ENCODE assay signal across 8 mouse cellular contexts in the genomic region with DNA sequence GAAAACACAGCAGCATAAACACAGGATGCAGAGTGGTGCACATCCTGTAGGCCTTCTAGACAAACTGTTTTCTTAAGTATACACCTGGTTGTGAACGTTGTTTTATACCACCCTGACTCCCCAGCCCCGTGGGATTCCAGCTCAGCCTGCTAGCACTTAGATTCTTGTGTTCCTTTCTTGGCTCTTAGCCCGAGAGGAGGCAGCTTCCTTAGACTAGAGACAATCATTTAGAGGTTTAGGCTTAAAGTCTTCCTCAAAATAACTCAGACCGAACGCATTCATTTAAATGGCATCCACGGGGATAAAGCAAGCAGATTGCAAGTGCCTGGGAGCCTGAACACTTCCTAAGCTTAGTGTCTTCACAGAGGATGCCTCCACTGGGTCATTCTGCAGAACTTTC. TPM values are rescaled to one million over a fixed set of nuclear protein-coding genes. Genes with fewer than 3 reads are reported as not detected.
A peak's percentile ranks its signal among the peaks of the same experiment; 100 is the strongest.
DNase-seq lines count a peak whose midpoint lies in the region; ATAC-seq and TF ChIP-seq lines count a peak whose summit lies in the region.

No protein-coding gene starts in this region.

- no peak for ATAC-seq in heart, embryonic 13.5 days (ENCODE audit: extremely low read depth, insufficient number of reproducible peaks, low FRiP score, low TSS enrichment)
- no peak for ATAC-seq in liver, embryonic 16.5 days (ENCODE audit: low read depth)
- no peak for ATAC-seq in activated CD4-positive, CD25-positive, alpha-beta regulatory T cell, adult 4 months

- peak overlapping the region; percentile 85 for H3K4me2 ChIP-seq in heart, embryonic 13.5 days
- H3K4me2 ChIP-seq in liver, embryonic 16.5 days (ENCODE audit: low read depth, low read length) = peak overlapping the region; percentile 79

- peaks cover 82% of the 10 kb centered on the region for H3K4me1 ChIP-seq in E14TG2a.4 (replicated peaks; ENCODE audit: low read depth, low read length)
- H3K4me1 ChIP-seq in heart, embryonic 13.5 days = peaks cover 84% of the 10 kb centered on the region
- peaks cover 3% of the 10 kb centered on the region; the same call in 1 of the 2 replicates for H3K4me1 ChIP-seq in liver, embryonic 16.5 days (ENCODE audit: control insufficient read depth, low read depth, low read length)

- H3K9me3 ChIP-seq in E14TG2a.4 (ENCODE audit: low read length) = no peaks in the 10 kb centered on the region
- no peaks in the 10 kb centered on the region for H3K9me3 ChIP-seq in heart, embryonic 13.5 days
- no peaks in the 10 kb centered on the region for H3K9me3 ChIP-seq in liver, embryonic 16.5 days (replicated peaks; ENCODE audit: control insufficient read depth, low read length)

- DNase-seq in heart, adult 18-20 months = peak; percentile 40 to 60
- DNase-seq in heart, postnatal 4 days = no peak
- DNase-seq in cerebellum, adult 18-20 months = no peak
- DNase-seq in left cerebral cortex, adult 18-20 months (ENCODE audit: low spot score in 2 of 2) = no peak

- H3K4me3 ChIP-seq in E14TG2a.4 (replicated peaks; ENCODE audit: low read length) = peak overlapping the region; percentile 97
- H3K4me3 ChIP-seq in heart, embryonic 13.5 days = peak overlapping the region; percentile 87
- peak overlapping the region; percentile 70 for H3K4me3 ChIP-seq in liver, embryonic 16.5 days (ENCODE audit: low read depth, low read length)

- WGBS in heart, embryonic 13.5 days = 9% methylated on average over 6 of the region's 6 CpGs
- WGBS in liver, embryonic 16.5 days (ENCODE audit: insufficient replicate concordance) = 28% methylated on average over 6 of the region's 6 CpGs

- H3K9ac ChIP-seq in heart, embryonic 13.5 days = peak overlapping the region; percentile 95
- H3K9ac ChIP-seq in liver, embryonic 16.5 days (ENCODE audit: low read depth, low read length) = no peak overlapping the region

- TF ChIP-seq CTCF in E14TG2a.4 (conservative IDR thresholded peaks at IDR 0.05; ENCODE audit: low read length) = no peak

- H3K27me3 ChIP-seq in E14TG2a.4 (ENCODE audit: insufficient read depth, low read length) = no peaks in the 10 kb centered on the region
- H3K27me3 ChIP-seq in heart, embryonic 13.5 days (replicated peaks) = no peaks in the 10 kb centered on the region
- peaks cover 31% of the 10 kb centered on the region for H3K27me3 ChIP-seq in liver, embryonic 16.5 days (ENCODE audit: control insufficient read depth, insufficient read depth, low read depth, low read length)

- peak overlapping the region; percentile 92 for H3K27ac ChIP-seq in heart, embryonic 13.5 days (replicated peaks)
- H3K27ac ChIP-seq in liver, embryonic 16.5 days (ENCODE audit: low read length) = no peak overlapping the region

- peaks cover 52% of the 10 kb centered on the region for H3K36me3 ChIP-seq in E14TG2a.4 (ENCODE audit: insufficient read depth, low read length)
- peaks cover 29% of the 10 kb centered on the region for H3K36me3 ChIP-seq in heart, embryonic 13.5 days
- no peaks in the 10 kb centered on the region; the same call in 1 of the 2 replicates for H3K36me3 ChIP-seq in liver, embryonic 16.5 days (ENCODE audit: control insufficient read depth, insufficient read depth)

RNA-seq across cellular contexts. Expression of a gene that starts 1.8 kb away (rescaled TPM):
- 1 to 10 TPM; 7.4 to 8.8 TPM for total RNA-seq in heart, adult 18-20 months (2021)
- total RNA-seq in heart, postnatal 4 days (2021) = 10 to 100 TPM; 14.1 to 15.3 TPM
- polyA plus RNA-seq in heart, embryonic 13.5 days (2015; fragmentation: Nextera tagmentation; extraction: Ambion mirVana) = 4.0 TPM in 2 replicates
- polyA plus RNA-seq in liver, embryonic 16.5 days (2015; fragmentation: Nextera tagmentation; extraction: Ambion mirVana) = 0.76 and 0.86 TPM in 2 replicates
- polyA plus RNA-seq in activated CD4-positive, CD25-positive, alpha-beta regulatory T cell, adult 4 months (2017; shearing (Covaris generic)) = 1 to 10 TPM; 3.0 to 3.8 TPM
- 100 to 1,000 TPM; 640 to 678 TPM for total RNA-seq in left cerebral cortex, adult 18-20 months (2021)

RNA-seq across cellular contexts. Expression of a gene that starts 44.6 kb away (rescaled TPM):
- 10 to 100 TPM; 22.3 to 24.2 TPM for total RNA-seq in heart, adult 18-20 months (2021)
- total RNA-seq in heart, postnatal 4 days (2021) = 10 to 100 TPM; 20.8 to 23.5 TPM
- polyA plus RNA-seq in heart, embryonic 13.5 days (2015; fragmentation: Nextera tagmentation; extraction: Ambion mirVana) = 33.4 and 33.9 TPM in 2 replicates
- polyA plus RNA-seq in liver, embryonic 16.5 days (2015; fragmentation: Nextera tagmentation; extraction: Ambion mirVana) = 29.5 and 32.2 TPM in 2 replicates
- 10 to 100 TPM; 76.8 to 77.4 TPM for polyA plus RNA-seq in activated CD4-positive, CD25-positive, alpha-beta regulatory T cell, adult 4 months (2017; shearing (Covaris generic))
- total RNA-seq in left cerebral cortex, adult 18-20 months (2021) = 100 to 1,000 TPM in 1 of 2 experiments, 10 to 100 TPM in 1; 99.4 to 107 TPM

Comparison
In these comparisons a context has a peak if more than half of its experiments do, and no peak if none do; other contexts are left out.
1. DNase-seq: peak in heart, adult 18-20 months (2 of 2); none in heart, postnatal 4 days (single experiment), cerebellum, adult 18-20 months (0 of 2) and left cerebral cortex, adult 18-20 months (0 of 2).
2. RNA of a gene that starts 1.8 kb away (total RNA-seq): 640 to 678 TPM in left cerebral cortex, adult 18-20 months; 14.1 to 15.3 TPM in heart, postnatal 4 days and 7.4 to 8.8 TPM in heart, adult 18-20 months; every median in the first group is over 10 times any median in the second.
3. Peak in every context shown above with its lines, with median percentiles within 50 percentile points of each other: H3K4me3 ChIP-seq.